Mouse (Mus musculus) cerebellum, adult 18-20 months (tissue): ENCODE data around the gene Aspdh.

Experiments used
- DNase-seq, 2 experiments: peaks; one replicate each; pipeline ENCODE4 v3.0.0; 2021

The Aspdh gene

GRCm38 (mm10) chr7:44446070-44446855 lies 18.9 kb upstream of the Aspdh start:
- DNase-seq, result peak; percentile 75 to 81

- peak in 1 of 2 experiments; percentile 12 for DNase-seq
These were observed 11.9 kb upstream of the Aspdh start for GRCm38 (mm10) chr7:44453256-44453655.

- peak in 1 of 2 experiments; percentile 12 for DNase-seq
These were observed 8.9 kb upstream of the Aspdh start for GRCm38 (mm10) chr7:44456302-44456701.

- peak; percentile 15 for DNase-seq
These were observed 5.1 kb upstream of the Aspdh start for GRCm38 (mm10) chr7:44460067-44460466.

GRCm38 (mm10) chr7:44460767-44461502 lies 4.3 kb upstream of the Aspdh start:
- peak; percentile 26 to 48 for DNase-seq

- peak; percentile 15 to 34 for DNase-seq
These were observed 3.5 kb upstream of the Aspdh start for GRCm38 (mm10) chr7:44461503-44462217.

- peak; percentile 55 to 61 for DNase-seq
These were observed 2.8 kb upstream of the Aspdh start for GRCm38 (mm10) chr7:44462218-44463055.

- DNase-seq, result peak in 1 of 2 experiments; percentile 5
These were observed 2.1 kb upstream of the Aspdh start for GRCm38 (mm10) chr7:44463056-44463425.

GRCm38 (mm10) chr7:44463556-44464225 lies 1.5 kb upstream of the Aspdh start:
- peak; percentile 19 to 51 for DNase-seq

- peak; percentile 95 to 97 for DNase-seq
These were observed 680 bp upstream of the Aspdh start for GRCm38 (mm10) chr7:44464511-44464910.

- peak; percentile 26 to 42 for DNase-seq
These were observed 1.1 kb downstream of the Aspdh start for GRCm38 (mm10) chr7:44466006-44466887.

GRCm38 (mm10) chr7:44466888-44467311 lies 1.7 kb downstream of the Aspdh start:
- DNase-seq, result peak; percentile 40 to 54

- DNase-seq, result peak; percentile 92 to 97
These were observed 2.7 kb downstream of the Aspdh start, which contains the start of gene Josd2 for GRCm38 (mm10) chr7:44467811-44468411. Gene Josd2, plus strand, starts transcription at chr7:44467980.

GRCm38 (mm10) chr7:44468644-44469285 lies 3.6 kb downstream of the Aspdh start:
- peak; percentile 27 to 52 for DNase-seq

GRCm38 (mm10) chr7:44469677-44470675 lies 4.8 kb downstream of the Aspdh start:
- DNase-seq, result peak; percentile 5 to 17

GRCm38 (mm10) chr7:44470696-44471612 lies 5.8 kb downstream of the Aspdh start:
- DNase-seq, result peak; percentile 13 to 16
